Mouse (Mus musculus) embryonic facial prominence, embryonic 15.5 days (tissue): ENCODE measurements around the gene Klhl42. TPM values are rescaled to one million over a fixed set of nuclear protein-coding genes. Genes with fewer than 3 reads are reported as not detected.
A peak's percentile ranks its signal among the peaks of the same experiment; 100 is the strongest.

Source experiments
- ATAC-seq: fragments of 200-750 bp; cut with Nextera tagmentation; 2 replicates; pipeline ENCODE4 v1.8.0; 2017; ENCODE audit warnings: low read depth, moderate TSS enrichment; ENCODE audit not compliant: insufficient number of reproducible peaks, low FRiP score, low TSS enrichment
- H3K27ac ChIP-seq: fragments of 300-500 bp; sonication (generic); replicated peaks from 2 replicates; pipeline ENCODE4 v1.5.1; 2015; ENCODE audit warnings: mild to moderate bottlenecking, inconsistent platforms
- H3K27me3 ChIP-seq: fragments of 300-500 bp; sonication (generic); 2 replicates; pipeline ENCODE4 v1.6.1; 2015; ENCODE audit warnings: inconsistent platforms
- H3K36me3 ChIP-seq: fragments of 300-500 bp; sonication (generic); 2 replicates; pipeline ENCODE4 v1.6.1; 2015; ENCODE audit warnings: mild to moderate bottlenecking, inconsistent platforms
- H3K4me1 ChIP-seq: fragments of 300-500 bp; sonication (generic); 2 replicates; pipeline ENCODE4 v1.6.1; 2015; ENCODE audit warnings: inconsistent platforms
- H3K4me2 ChIP-seq: fragments of 300-500 bp; sonication (generic); replicated peaks from 2 replicates; pipeline ENCODE4 v1.6.1; 2015; ENCODE audit warnings: mild to moderate bottlenecking, inconsistent platforms
- H3K4me3 ChIP-seq: fragments of 300-500 bp; sonication (generic); replicated peaks from 2 replicates; pipeline ENCODE4 v1.5.1; 2015; ENCODE audit warnings: mild to moderate bottlenecking, inconsistent platforms
- H3K9ac ChIP-seq: fragments of 300-500 bp; sonication (generic); 2 replicates; pipeline ENCODE4 v1.6.1; 2015; ENCODE audit warnings: inconsistent platforms
- H3K9me3 ChIP-seq: fragments of 300-500 bp; sonication (generic); replicated peaks from 2 replicates; pipeline ENCODE4 v1.6.1; 2016; ENCODE audit warnings: inconsistent platforms
- WGBS: fragments of 180-500 bp; shearing (Covaris S2); methylation state at CpG from one replicate; pipeline ENCODE4 v1.1.7; 2015; 5-methylcytosine and 5-hydroxymethylcytosine counted together
- polyA plus RNA-seq: library from polyadenylated mRNA; unstranded; fragments of >200 nt; fragmentation: Nextera tagmentation; extraction: Ambion mirVana; gene quantifications from 2 replicates; pipeline ENCODE4 v1.2.1, GENCODE M21; 2015

Klhl42 gene
- polyA plus RNA-seq, 1 experiment from 2014 or later, result 9.6 TPM

GRCm38 (mm10) chr6:147088517-147088916 is 2.7 kb upstream of the Klhl42 start:
- Histone ChIP-seq H3K4me2 (no peak overlapping the region), H3K27ac (no peak overlapping the region), H3K27me3 (no peaks in the 10 kb centered on the region), H3K9ac (no peak overlapping the region), H3K4me1 (peaks cover 23% of the 10 kb centered on the region), H3K36me3 (no peaks in the 10 kb centered on the region), H3K4me3 (no peak overlapping the region), H3K9me3 (no peaks in the 10 kb centered on the region)
- ATAC-seq, result no peak
- 82% methylated on average over 3 of the region's 3 CpGs for WGBS

GRCm38 (mm10) chr6:147090191-147090590 is 988 bp upstream of the Klhl42 start:
- Histone ChIP-seq H3K27me3 (no peaks in the 10 kb centered on the region), H3K9me3 (no peaks in the 10 kb centered on the region), H3K4me3 (peak overlapping the region; percentile 89; the same call in 1 of the 2 replicates), H3K36me3 (no peaks in the 10 kb centered on the region), H3K9ac (no peak overlapping the region), H3K27ac (no peak overlapping the region), H3K4me1 (peaks cover 34% of the 10 kb centered on the region), H3K4me2 (peak overlapping the region; percentile 98; the same call in 1 of the 2 replicates)
- WGBS, result 67% methylated on average over 5 of the region's 5 CpGs
- ATAC-seq, result no peak

- H3K9me3 ChIP-seq, result no peaks in the 10 kb centered on the region
- peak overlapping the region; percentile 89 for H3K4me3 ChIP-seq
- H3K36me3 ChIP-seq, result peaks cover 8% of the 10 kb centered on the region; the same call in 1 of the 2 replicates
- peak; percentile 1; the same call in 1 of the 2 replicates for ATAC-seq
- 3% methylated on average over 15 of the region's 15 CpGs for WGBS
- peak overlapping the region; percentile 92 for H3K9ac ChIP-seq
- peak overlapping the region; percentile 82; the same call in 1 of the 2 replicates for H3K27ac ChIP-seq
- H3K27me3 ChIP-seq, result no peaks in the 10 kb centered on the region
- H3K4me1 ChIP-seq, result peaks cover 26% of the 10 kb centered on the region
- H3K4me2 ChIP-seq, result peak overlapping the region; percentile 98
Observed at GRCm38 (mm10) chr6:147092136-147092535, 957 bp downstream of the Klhl42 start.

GRCm38 (mm10) chr6:147094771-147095170 is 3.6 kb downstream of the Klhl42 start:
- no peaks in the 10 kb centered on the region for H3K27me3 ChIP-seq
- 75% methylated on average over 7 of the region's 7 CpGs for WGBS
- H3K27ac ChIP-seq, result no peak overlapping the region
- H3K4me1 ChIP-seq, result peaks cover 29% of the 10 kb centered on the region
- peaks cover 8% of the 10 kb centered on the region; the same call in 1 of the 2 replicates for H3K36me3 ChIP-seq
- no peak overlapping the region for H3K4me2 ChIP-seq
- H3K9me3 ChIP-seq, result no peaks in the 10 kb centered on the region
- no peak for ATAC-seq
- H3K4me3 ChIP-seq, result no peak overlapping the region
- H3K9ac ChIP-seq, result no peak overlapping the region

- ATAC-seq, result no peak
- H3K27me3 ChIP-seq, result no peaks in the 10 kb centered on the region
- no peak overlapping the region for H3K9ac ChIP-seq
- no peak overlapping the region for H3K4me2 ChIP-seq
- 97% methylated on average over 4 of the region's 4 CpGs for WGBS
- peaks cover 25% of the 10 kb centered on the region for H3K4me1 ChIP-seq
- peaks cover 10% of the 10 kb centered on the region; the same call in 1 of the 2 replicates for H3K36me3 ChIP-seq
- H3K4me3 ChIP-seq, result no peak overlapping the region
- H3K27ac ChIP-seq, result no peak overlapping the region
- H3K9me3 ChIP-seq, result no peaks in the 10 kb centered on the region
Observed at GRCm38 (mm10) chr6:147096109-147096508, 4.9 kb downstream of the Klhl42 start.

- no peak for ATAC-seq
- no peak overlapping the region for H3K4me2 ChIP-seq
- no peak overlapping the region for H3K4me3 ChIP-seq
- H3K27ac ChIP-seq, result no peak overlapping the region
- no peak overlapping the region for H3K9ac ChIP-seq
- H3K9me3 ChIP-seq, result no peaks in the 10 kb centered on the region
- no peaks in the 10 kb centered on the region for H3K27me3 ChIP-seq
- peaks cover 22% of the 10 kb centered on the region for H3K4me1 ChIP-seq
- 49% methylated on average over 3 of the region's 3 CpGs for WGBS
- H3K36me3 ChIP-seq, result peaks cover 13% of the 10 kb centered on the region; the same call in 1 of the 2 replicates
Observed at GRCm38 (mm10) chr6:147096934-147097333, 5.8 kb downstream of the Klhl42 start.

GRCm38 (mm10) chr6:147097346-147097929 is 6.3 kb downstream of the Klhl42 start:
- no peak overlapping the region for H3K27ac ChIP-seq
- no peak overlapping the region for H3K4me3 ChIP-seq
- H3K4me2 ChIP-seq, result no peak overlapping the region
- no peak for ATAC-seq
- no peaks in the 10 kb centered on the region for H3K27me3 ChIP-seq
- no peak overlapping the region for H3K9ac ChIP-seq
- WGBS, result 37% methylated on average over 8 of the region's 8 CpGs
- peaks cover 18% of the 10 kb centered on the region; the same call in 1 of the 2 replicates for H3K36me3 ChIP-seq
- peaks cover 17% of the 10 kb centered on the region for H3K4me1 ChIP-seq
- H3K9me3 ChIP-seq, result no peaks in the 10 kb centered on the region

- Histone ChIP-seq H3K9ac (no peak overlapping the region), H3K4me3 (no peak overlapping the region), H3K9me3 (no peaks in the 10 kb centered on the region), H3K4me1 (peaks cover 5% of the 10 kb centered on the region; the same call in 1 of the 2 replicates), H3K36me3 (peaks cover 29% of the 10 kb centered on the region), H3K4me2 (no peak overlapping the region), H3K27ac (no peak overlapping the region), H3K27me3 (no peaks in the 10 kb centered on the region)
- no peak for ATAC-seq
- WGBS, result 78% methylated on average over 19 of the region's 19 CpGs
Observed at GRCm38 (mm10) chr6:147099458-147100277, 8.5 kb downstream of the Klhl42 start.

GRCm38 (mm10) chr6:147102293-147102692 is 11.1 kb downstream of the Klhl42 start:
- ATAC-seq, result no peak
- Histone ChIP-seq H3K4me2 (no peak overlapping the region), H3K27me3 (no peaks in the 10 kb centered on the region), H3K9ac (no peak overlapping the region), H3K36me3 (peaks cover 31% of the 10 kb centered on the region), H3K9me3 (no peaks in the 10 kb centered on the region), H3K4me3 (no peak overlapping the region), H3K4me1 (0 out of 2 replicates have a peak, but pooled peaks cover 3% of the 10 kb centered on the region), H3K27ac (no peak overlapping the region)
- 85% methylated on average over 3 of the region's 3 CpGs for WGBS

- Histone ChIP-seq H3K4me3 (no peak overlapping the region), H3K36me3 (peaks cover 59% of the 10 kb centered on the region), H3K4me1 (no peaks in the 10 kb centered on the region), H3K9me3 (no peaks in the 10 kb centered on the region), H3K27ac (no peak overlapping the region), H3K27me3 (no peaks in the 10 kb centered on the region), H3K9ac (no peak overlapping the region), H3K4me2 (no peak overlapping the region)
- no peak for ATAC-seq
- WGBS, result 91% methylated on average over 1 of the region's 1 CpGs
Observed at GRCm38 (mm10) chr6:147105529-147105928, 14.3 kb downstream of the Klhl42 start.

GRCm38 (mm10) chr6:147106716-147107115 is 15.5 kb downstream of the Klhl42 start:
- H3K9me3 ChIP-seq, result no peaks in the 10 kb centered on the region
- no peak overlapping the region for H3K4me3 ChIP-seq
- no peaks in the 10 kb centered on the region for H3K27me3 ChIP-seq
- H3K36me3 ChIP-seq, result peaks cover 61% of the 10 kb centered on the region
- WGBS, result 85% methylated on average over 6 of the region's 6 CpGs
- no peak overlapping the region for H3K27ac ChIP-seq
- H3K4me1 ChIP-seq, result no peaks in the 10 kb centered on the region
- no peak overlapping the region for H3K4me2 ChIP-seq
- H3K9ac ChIP-seq, result no peak overlapping the region
- ATAC-seq, result no peak
